Mouse (Mus musculus) stomach, postnatal 0 days (tissue): Measurements from ENCODE around the gene Strip1.

ENCODE experiments used
- CTCF ChIP-seq: IDR thresholded peaks from 2 replicates; pipeline ENCODE4 v1.5.1; 2016; ENCODE audit warnings: antibody characterized with exemption, low read depth, mild to moderate bottlenecking, moderate library complexity
- EP300 ChIP-seq: optimal IDR thresholded peaks from 2 replicates; pipeline ENCODE3; 2016; ENCODE audit warnings: antibody characterized with exemption

- TF ChIP-seq EP300 (no peak), CTCF (no peak)
Measured at GRCm38 (mm10) chr3:107582130-107582874, 49.2 kb downstream of the Strip1 start.
